Mouse (Mus musculus) heart, embryonic 12.5 days (tissue): ENCODE results near the gene Rpl27. TPM values are rescaled to one million over a fixed set of nuclear protein-coding genes. Genes with fewer than 3 reads are reported as not detected.
A peak's percentile ranks its signal among the peaks of the same experiment; 100 is the strongest.

Experiments used
- ATAC-seq: fragments of 200-750 bp; cut with Nextera tagmentation; 2 replicates; pipeline ENCODE4 v1.8.0; 2017; ENCODE audit warnings: moderate TSS enrichment, moderate library complexity; ENCODE audit not compliant: insufficient number of reproducible peaks, low FRiP score
- H3K27ac ChIP-seq: fragments of 300-500 bp; sonication (generic); 2 replicates; pipeline ENCODE4 v1.5.1; 2016; ENCODE audit warnings: mild to moderate bottlenecking, moderate library complexity; ENCODE audit not compliant: poor library complexity, severe bottlenecking
- H3K27me3 ChIP-seq: fragments of 300-500 bp; sonication (generic); replicated peaks from 2 replicates; pipeline ENCODE4 v1.6.1; 2016; ENCODE audit warnings: mild to moderate bottlenecking, moderate library complexity
- H3K36me3 ChIP-seq: fragments of 300-500 bp; sonication (generic); 2 replicates; pipeline ENCODE4 v1.6.1; 2016; ENCODE audit warnings: mild to moderate bottlenecking, moderate library complexity
- H3K4me1 ChIP-seq: fragments of 300-500 bp; sonication (generic); replicated peaks from 2 replicates; pipeline ENCODE4 v1.6.1; 2016; ENCODE audit warnings: mild to moderate bottlenecking
- H3K4me2 ChIP-seq: fragments of 300-500 bp; sonication (generic); 2 replicates; pipeline ENCODE4 v1.6.1; 2016; ENCODE audit warnings: mild to moderate bottlenecking, moderate library complexity
- H3K4me3 ChIP-seq: fragments of 300-500 bp; sonication (generic); 2 replicates; pipeline ENCODE4 v1.5.1; 2016; ENCODE audit warnings: mild to moderate bottlenecking
- H3K9ac ChIP-seq: fragments of 300-500 bp; sonication (generic); 2 replicates; pipeline ENCODE4 v1.6.1; 2016; ENCODE audit warnings: mild to moderate bottlenecking, moderate library complexity
- H3K9me3 ChIP-seq: fragments of 300-500 bp; sonication (generic); replicated peaks from 2 replicates; pipeline ENCODE4 v1.6.1; 2016; ENCODE audit warnings: mild to moderate bottlenecking, moderate library complexity
- WGBS: fragments of 180-500 bp; shearing (Covaris S2); methylation state at CpG from one replicate; pipeline ENCODE4 v1.1.7; 2016; 5-methylcytosine and 5-hydroxymethylcytosine counted together
- polyA plus RNA-seq: library from polyadenylated mRNA; unstranded; fragments of >200 nt; fragmentation: Nextera tagmentation; extraction: Ambion mirVana; gene quantifications from 2 replicates; pipeline ENCODE4 v1.2.1, GENCODE M21; 2016

Gene Rpl27
- polyA plus RNA-seq = 247 and 258 TPM in 2 replicates

DNA sequence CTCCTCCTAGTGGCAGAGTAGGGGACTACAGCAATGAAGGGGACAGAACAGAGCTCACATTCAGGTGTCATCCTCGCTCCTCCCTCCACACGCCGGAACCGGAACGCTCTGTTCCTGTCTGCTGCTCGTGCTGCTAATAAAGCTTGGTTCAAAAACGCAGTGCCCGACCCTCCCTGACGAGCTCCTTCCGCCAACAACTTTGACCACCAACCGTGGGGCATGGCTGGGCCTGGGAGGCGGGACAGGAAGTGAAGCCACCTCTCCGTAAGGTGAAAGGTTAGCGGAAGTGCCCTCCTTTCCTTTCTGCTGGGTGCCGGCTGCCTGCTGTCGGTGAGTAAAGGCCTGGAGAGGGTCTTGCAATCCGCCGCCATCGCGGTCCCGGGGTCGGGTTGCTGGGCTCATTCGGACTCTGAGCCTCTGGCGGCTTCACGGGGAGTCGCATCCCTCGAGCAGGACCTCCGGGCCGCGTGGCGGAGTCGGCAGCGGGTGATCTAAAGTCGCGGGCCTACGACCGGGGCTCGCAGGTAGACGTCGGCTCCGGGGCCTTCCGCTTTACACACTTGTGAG, at the start of gene Rpl27:
Rpl27 (plus strand) TSS at position 172 of the 567 bp plus-strand sequence.
- H3K27me3 ChIP-seq = no peaks in the 10 kb centered on the region
- peak within 1 kb of the TSS; percentile 90 for H3K4me3 ChIP-seq
- peaks cover 22% of the 10 kb centered on the region for H3K4me1 ChIP-seq
- H3K36me3 ChIP-seq = peaks cover 31% of the 10 kb centered on the region
- peak; percentile 98 for ATAC-seq
- no peaks in the 10 kb centered on the region for H3K9me3 ChIP-seq
- under 1% methylated on average over 42 of the region's 42 CpGs for WGBS
- H3K4me2 ChIP-seq = peak within 1 kb of the TSS; percentile 98
- H3K27ac ChIP-seq = peak within 1 kb of the TSS; percentile 94
- peak within 1 kb of the TSS; percentile 97 for H3K9ac ChIP-seq

DNA sequence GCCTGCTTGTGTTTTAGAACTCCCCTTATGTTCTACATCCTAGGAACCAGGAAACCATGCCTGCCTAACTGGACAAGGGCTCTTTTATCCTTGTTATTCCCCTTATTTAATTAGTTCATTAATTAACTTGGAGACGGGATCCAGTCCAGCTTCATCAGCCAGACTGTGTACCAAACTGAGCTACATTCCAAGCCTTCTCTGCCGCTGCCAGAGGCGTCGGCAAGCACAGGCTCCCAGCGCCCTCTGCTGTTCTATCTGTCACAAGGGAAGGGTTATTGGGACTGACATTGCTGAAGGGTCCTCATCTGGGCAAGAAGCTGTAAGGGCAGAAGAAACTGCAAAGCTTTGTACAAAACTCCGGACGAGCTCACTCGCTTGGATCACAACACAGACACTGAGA, 47.0 kb upstream of the Rpl27 start:
- 0 out of 2 replicates have a peak, but pooled peaks cover 4% of the 10 kb centered on the region for H3K9me3 ChIP-seq
- no peak overlapping the region for H3K27ac ChIP-seq
- H3K36me3 ChIP-seq = no peaks in the 10 kb centered on the region
- no peak overlapping the region for H3K4me3 ChIP-seq
- no peak for ATAC-seq
- H3K4me1 ChIP-seq = no peaks in the 10 kb centered on the region
- H3K9ac ChIP-seq = no peak overlapping the region
- no peaks in the 10 kb centered on the region for H3K27me3 ChIP-seq
- no peak overlapping the region for H3K4me2 ChIP-seq
- WGBS = 9% methylated on average over 8 of the region's 8 CpGs

DNA sequence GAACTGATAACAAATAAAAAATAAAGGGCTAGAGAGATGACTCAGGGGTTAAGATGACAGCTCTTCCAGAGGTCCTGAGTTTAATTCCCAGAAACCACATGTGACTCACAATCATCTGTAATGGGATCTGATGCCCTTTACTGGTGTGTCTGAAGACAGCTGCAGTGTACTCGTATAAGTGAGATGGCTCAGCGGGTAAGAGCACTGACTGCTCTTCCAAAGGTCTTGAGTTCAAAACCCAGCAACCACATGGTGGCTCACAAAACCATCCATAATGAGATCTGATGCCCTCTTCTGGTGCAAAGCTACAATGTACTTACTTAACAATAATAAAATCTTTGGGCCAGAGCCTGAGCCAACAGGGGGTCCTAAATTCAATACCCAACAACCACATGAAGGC, 26.8 kb upstream of the Rpl27 start:
- peaks cover 9% of the 10 kb centered on the region for H3K4me1 ChIP-seq
- WGBS = 94% methylated on average over 2 of the region's 2 CpGs
- no peak overlapping the region for H3K27ac ChIP-seq
- H3K4me3 ChIP-seq = no peak overlapping the region
- no peak overlapping the region for H3K4me2 ChIP-seq
- H3K9ac ChIP-seq = no peak overlapping the region
- ATAC-seq = no peak
- no peaks in the 10 kb centered on the region for H3K9me3 ChIP-seq
- H3K27me3 ChIP-seq = no peaks in the 10 kb centered on the region
- peaks cover 53% of the 10 kb centered on the region for H3K36me3 ChIP-seq

DNA sequence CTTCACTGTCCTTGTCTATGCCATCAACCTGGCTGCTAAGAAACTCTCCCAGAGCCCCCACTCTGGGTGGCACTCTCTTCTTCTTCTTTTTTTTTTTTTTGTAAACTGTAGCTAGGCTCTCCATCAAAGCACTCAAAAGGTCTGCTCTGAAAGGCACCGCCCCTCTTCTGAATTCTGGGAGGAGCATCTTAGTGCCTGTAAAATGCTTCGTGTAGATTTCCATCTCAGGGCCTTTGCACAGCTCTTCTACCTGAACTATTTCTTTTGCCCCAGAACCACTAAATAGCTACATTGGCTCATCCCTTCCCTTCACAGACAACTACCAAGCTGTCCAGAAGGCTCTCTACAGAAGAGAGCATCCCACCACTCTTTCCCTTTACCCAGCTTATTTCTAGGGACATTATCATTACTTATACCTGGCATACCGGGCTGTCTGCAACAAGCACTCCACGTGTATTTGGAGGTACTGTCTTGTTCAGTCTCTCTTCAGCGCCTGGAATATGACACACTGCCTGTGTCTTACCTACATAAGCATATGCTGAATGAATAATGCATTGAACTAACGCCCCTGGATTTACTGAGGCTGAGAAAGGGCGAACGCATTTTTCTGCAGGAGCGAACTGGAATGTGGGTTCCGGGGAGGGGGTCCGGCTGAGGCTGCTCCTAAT, 25.5 kb upstream of the Rpl27 start:
- peak overlapping the region; percentile 97 for H3K4me2 ChIP-seq
- H3K4me3 ChIP-seq = peak overlapping the region; percentile 83
- peak overlapping the region; percentile 56 for H3K27ac ChIP-seq
- H3K9ac ChIP-seq = peak overlapping the region; percentile 94
- H3K36me3 ChIP-seq = peaks cover 49% of the 10 kb centered on the region
- peaks cover 9% of the 10 kb centered on the region for H3K4me1 ChIP-seq
- ATAC-seq = no peak
- no peaks in the 10 kb centered on the region for H3K27me3 ChIP-seq
- no peaks in the 10 kb centered on the region for H3K9me3 ChIP-seq
- 2% methylated on average over 11 of the region's 11 CpGs for WGBS

DNA sequence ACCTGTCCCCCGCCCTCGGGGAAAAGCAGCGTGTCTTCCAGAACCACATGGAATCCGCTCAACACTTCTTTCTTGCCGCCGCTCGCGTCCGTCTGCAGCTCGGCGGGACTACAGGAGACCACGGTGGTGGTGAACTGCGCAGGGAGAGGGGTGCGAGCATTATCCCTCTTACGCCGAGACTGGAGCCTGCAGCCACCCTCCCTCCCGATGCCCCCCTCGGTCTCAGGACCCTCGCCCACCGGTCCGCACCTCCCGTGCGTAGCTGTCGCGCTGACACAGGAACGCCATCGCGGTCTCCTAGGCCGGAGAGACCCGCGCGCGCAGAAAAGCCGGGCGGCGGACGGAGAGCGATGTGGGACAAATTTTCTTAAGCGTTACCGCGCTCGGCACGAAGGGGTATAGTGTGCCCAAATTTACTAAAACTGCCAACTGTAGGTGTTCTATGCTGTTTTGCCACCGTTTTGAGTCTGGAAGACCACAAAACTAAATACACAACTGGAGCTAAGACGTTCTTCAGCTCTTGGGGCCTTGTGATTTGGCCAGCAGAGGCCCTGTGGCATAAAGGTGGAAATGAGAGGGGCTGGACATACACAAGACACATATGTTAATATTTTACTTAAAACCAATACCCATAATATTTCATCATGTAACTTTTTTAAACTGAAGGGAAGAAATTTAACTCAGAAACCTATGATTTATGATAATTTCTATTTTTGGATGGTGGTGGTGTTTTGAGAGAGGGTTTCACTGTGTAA, 24.8 kb upstream of the Rpl27 start, which contains the start of gene Aarsd1:
Aarsd1 (minus strand) TSS at position 515 of the 755 bp plus-strand sequence.
- H3K9me3 ChIP-seq = no peaks in the 10 kb centered on the region
- no peaks in the 10 kb centered on the region for H3K27me3 ChIP-seq
- peaks cover 15% of the 10 kb centered on the region for H3K4me1 ChIP-seq
- peaks cover 49% of the 10 kb centered on the region for H3K36me3 ChIP-seq
- peak; percentile 85 for ATAC-seq
- H3K4me2 ChIP-seq = peak within 1 kb of the TSS; percentile 97
- WGBS = under 1% methylated on average over 45 of the region's 45 CpGs
- H3K27ac ChIP-seq = peak within 1 kb of the TSS; percentile 56
- H3K9ac ChIP-seq = peak within 1 kb of the TSS; percentile 94
- peak within 1 kb of the TSS; percentile 83 for H3K4me3 ChIP-seq

DNA sequence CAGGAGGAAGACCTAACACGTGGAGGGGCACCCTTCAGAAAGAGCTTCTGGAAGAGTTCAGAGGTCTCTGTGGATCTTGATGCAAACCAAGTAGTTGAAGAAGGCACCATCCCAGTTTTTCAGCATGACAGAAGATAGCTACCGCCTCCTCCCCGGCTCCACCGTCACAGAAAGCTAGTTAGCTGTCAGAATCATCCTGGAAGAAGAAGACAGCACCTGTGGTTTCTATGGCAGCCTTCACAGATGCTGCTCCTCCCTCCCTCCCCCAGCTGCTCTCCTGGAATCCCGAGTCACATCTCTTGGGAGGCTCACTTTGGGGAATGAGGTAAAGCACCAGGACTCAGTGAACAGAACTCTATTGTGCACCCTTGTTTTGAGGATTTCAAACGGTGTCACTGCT, 23.1 kb upstream of the Rpl27 start:
- Histone ChIP-seq H3K36me3 (peaks cover 32% of the 10 kb centered on the region), H3K27ac (no peak overlapping the region), H3K4me1 (peaks cover 22% of the 10 kb centered on the region), H3K4me3 (no peak overlapping the region), H3K27me3 (no peaks in the 10 kb centered on the region), H3K4me2 (no peak overlapping the region), H3K9ac (no peak overlapping the region), H3K9me3 (no peaks in the 10 kb centered on the region)
- WGBS = 50% methylated on average over 6 of the region's 6 CpGs
- no peak for ATAC-seq

DNA sequence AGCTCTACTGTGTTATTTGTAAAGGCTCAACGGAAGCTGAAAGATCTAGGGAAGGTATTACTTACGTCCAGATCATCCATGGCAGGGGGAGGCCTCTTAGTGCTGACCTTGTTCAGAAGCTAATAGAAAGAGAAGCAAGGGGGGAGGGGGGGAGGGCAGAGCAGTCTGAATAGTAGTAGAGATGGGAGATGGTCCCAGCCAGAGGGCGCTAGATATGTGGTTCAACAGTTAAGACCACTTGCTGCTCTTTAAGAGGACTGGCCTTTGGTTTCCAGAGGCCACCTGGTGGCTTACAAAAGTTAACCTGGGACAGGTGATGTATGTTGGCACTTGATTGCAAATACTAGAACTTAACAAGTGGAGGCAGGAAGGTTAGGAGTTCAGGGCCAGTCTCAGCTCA, 22.5 kb upstream of the Rpl27 start:
- peaks cover 30% of the 10 kb centered on the region for H3K36me3 ChIP-seq
- no peak for ATAC-seq
- H3K9ac ChIP-seq = no peak overlapping the region

DNA sequence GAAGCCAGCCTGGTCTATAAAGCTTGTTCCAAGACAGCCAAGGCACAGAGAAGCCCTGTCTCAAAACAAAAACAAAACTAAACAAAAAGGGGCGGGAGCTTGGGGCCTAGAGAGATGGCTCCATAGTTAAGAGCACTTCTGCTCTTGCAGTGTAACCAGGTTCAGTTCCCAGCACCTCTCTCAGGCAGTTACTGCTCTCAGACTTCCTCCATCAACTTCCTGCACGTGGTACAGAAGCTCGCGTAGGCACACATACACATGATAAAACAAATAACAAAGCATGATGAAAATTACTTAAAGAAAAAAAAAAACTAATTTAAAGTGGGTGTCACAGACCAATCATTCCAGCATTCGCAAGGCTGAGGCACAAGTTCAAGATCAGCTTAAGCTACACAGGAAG, 21.9 kb upstream of the Rpl27 start:
- Histone ChIP-seq H3K9me3 (no peaks in the 10 kb centered on the region), H3K4me2 (no peak overlapping the region), H3K4me3 (no peak overlapping the region), H3K27ac (no peak overlapping the region), H3K4me1 (peaks cover 22% of the 10 kb centered on the region), H3K9ac (no peak overlapping the region), H3K36me3 (peaks cover 30% of the 10 kb centered on the region), H3K27me3 (no peaks in the 10 kb centered on the region)
- WGBS = 91% methylated on average over 5 of the region's 5 CpGs
- ATAC-seq = no peak

More for the DNA sequence above, 22.5 kb upstream of the Rpl27 start:
- Histone ChIP-seq H3K4me1 (peaks cover 22% of the 10 kb centered on the region), H3K27me3 (no peaks in the 10 kb centered on the region), H3K4me3 (no peak overlapping the region), H3K9me3 (no peaks in the 10 kb centered on the region), H3K4me2 (no peak overlapping the region), H3K27ac (no peak overlapping the region)
- 39% methylated on average over 3 of the region's 3 CpGs for WGBS

DNA sequence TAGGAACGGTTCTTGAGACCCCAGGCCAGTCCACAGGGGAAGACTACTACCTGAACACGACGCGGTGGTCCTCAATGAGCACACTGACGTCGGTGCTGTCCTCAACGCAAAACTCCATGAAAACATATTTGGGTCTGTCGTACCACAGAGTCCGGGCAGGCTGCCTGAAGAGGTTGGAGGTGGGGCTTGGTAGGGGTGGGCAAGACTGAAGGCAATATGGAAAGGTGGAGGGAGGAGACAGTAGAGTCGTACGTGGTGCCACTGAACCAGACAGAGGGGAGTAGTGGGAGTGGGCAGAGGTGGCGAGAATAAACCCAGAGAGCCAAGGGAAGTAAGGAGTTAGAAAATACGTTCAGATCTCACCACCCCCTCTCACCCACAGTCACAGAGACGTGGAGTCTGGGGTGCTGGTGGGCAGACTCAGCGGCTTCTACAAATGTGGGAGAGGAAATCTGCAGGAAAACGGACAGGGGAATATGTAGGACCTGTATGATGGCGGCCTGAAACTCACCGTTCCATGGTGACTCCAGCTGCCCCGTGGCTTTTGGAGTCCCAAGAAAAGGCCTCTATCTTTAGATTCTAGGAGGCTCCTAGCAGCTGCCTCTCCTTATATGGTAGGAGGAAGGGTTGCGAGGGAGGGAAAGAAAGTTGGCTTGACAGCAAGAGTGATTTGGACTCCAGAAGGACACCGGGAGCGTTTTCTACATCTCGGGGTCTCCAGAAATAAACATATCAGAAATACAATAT, 17.8 kb upstream of the Rpl27 start, which contains the start of gene Gm27029:
Gm27029 (minus strand) TSS at position 692 of the 747 bp plus-strand sequence.
- peak; percentile 63 for ATAC-seq
- H3K9me3 ChIP-seq = no peaks in the 10 kb centered on the region
- WGBS = 2% methylated on average over 23 of the region's 23 CpGs

DNA sequence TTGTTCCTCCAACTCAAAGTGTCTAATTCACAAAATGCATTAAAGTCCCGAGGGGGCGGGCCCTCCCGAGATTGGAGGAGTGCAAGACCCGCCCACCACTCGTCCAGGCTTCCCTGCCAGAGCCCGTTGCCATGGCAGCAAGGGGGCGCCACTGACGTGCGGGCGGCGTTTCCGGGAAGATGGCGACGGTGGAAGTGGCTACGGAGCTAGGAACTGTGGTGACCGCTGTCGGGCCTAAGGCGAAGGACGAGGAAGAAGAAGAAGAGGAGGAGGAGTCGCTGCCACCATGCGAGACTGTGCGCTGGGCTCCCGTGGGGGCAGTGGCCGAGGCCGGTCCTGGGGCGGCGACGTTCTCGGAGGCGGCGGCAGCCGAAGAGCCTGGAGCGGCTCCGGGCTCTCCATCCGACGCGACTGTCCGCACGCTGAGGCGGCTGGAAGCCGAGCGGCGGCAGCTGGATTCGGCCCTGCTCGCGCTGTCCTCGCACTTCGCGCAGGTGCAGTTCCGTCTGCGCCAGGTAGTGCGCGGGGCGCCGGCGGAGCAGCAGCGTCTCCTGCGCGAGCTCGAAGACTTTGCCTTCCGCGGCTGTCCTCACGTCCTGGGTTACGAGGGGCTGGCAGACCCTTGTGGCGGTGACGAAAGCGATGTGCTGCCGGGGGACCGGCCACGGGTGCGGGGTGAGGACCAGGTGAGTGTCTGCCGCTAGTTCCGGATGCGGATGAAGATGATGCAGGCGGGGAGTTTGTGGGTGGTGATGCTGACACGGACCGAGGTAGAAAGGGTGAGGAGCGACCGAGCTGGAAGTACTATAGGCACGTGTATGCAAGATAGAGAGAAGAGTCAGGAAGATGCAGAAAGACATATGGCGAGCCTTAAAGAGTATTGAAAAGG, 16.9 kb upstream of the Rpl27 start, which contains the start of the genes Rundc1 and Ptges3l:
Rundc1 (plus strand) TSS at position 161 of the 889 bp plus-strand sequence.
Ptges3l (minus strand) TSS at position 409 of the 889 bp plus-strand sequence.
- Histone ChIP-seq H3K4me3 (peak within 1 kb of the TSS; percentile 89), H3K4me2 (peak within 1 kb of the TSS; percentile 98), H3K27ac (peak within 1 kb of the TSS; percentile 96), H3K27me3 (no peaks in the 10 kb centered on the region), H3K9me3 (no peaks in the 10 kb centered on the region), H3K9ac (peak within 1 kb of the TSS; percentile 83), H3K36me3 (peaks cover 27% of the 10 kb centered on the region), H3K4me1 (peaks cover 29% of the 10 kb centered on the region)
- ATAC-seq = peak; percentile 90
- WGBS = under 1% methylated on average over 77 of the region's 81 CpGs

More for the DNA sequence above, 17.8 kb upstream of the Rpl27 start, which contains the start of gene Gm27029:
- Histone ChIP-seq H3K27ac (peak within 1 kb of the TSS; percentile 96), H3K36me3 (peaks cover 25% of the 10 kb centered on the region), H3K9ac (peak within 1 kb of the TSS; percentile 83), H3K4me2 (peak within 1 kb of the TSS; percentile 98), H3K27me3 (no peaks in the 10 kb centered on the region), H3K4me3 (peak within 1 kb of the TSS; percentile 89), H3K4me1 (peaks cover 29% of the 10 kb centered on the region)
